Comparison of ENCODE assay signal across 9 mouse cellular contexts in genomic region chr15:99225081-99225810, GRCm38 (mm10). TPM values are rescaled to one million over a fixed set of nuclear protein-coding genes. Genes with fewer than 3 reads are reported as not detected.
DNase-seq lines count a peak whose midpoint lies in the region; ATAC-seq and TF ChIP-seq lines count a peak whose summit lies in the region.
"Had no signal": no experiment of that assay in that cellular context is flagged by ENCODE, and none has a peak within 500 bp of the region (broad histone marks: within the 10 kb centered on the region; RNA-seq: fewer than 3 reads in every experiment).

No protein-coding gene starts in this region.

- H3K9me3 ChIP-seq in lung, embryonic 14.5 days (ENCODE audit: low read depth, low read length): no peaks in the 10 kb centered on the region
- no peaks in the 10 kb centered on the region for H3K9me3 ChIP-seq in heart, embryonic 15.5 days (replicated peaks)
- H3K9me3 ChIP-seq in neural tube, embryonic 13.5 days: no peaks in the 10 kb centered on the region

- no peak overlapping the region for H3K27ac ChIP-seq in lung, embryonic 14.5 days (ENCODE audit: low read depth)
- no peak overlapping the region for H3K27ac ChIP-seq in heart, embryonic 15.5 days
- no peak overlapping the region for H3K27ac ChIP-seq in neural tube, embryonic 13.5 days (replicated peaks)

- peaks cover 87% of the 10 kb centered on the region for H3K27me3 ChIP-seq in lung, embryonic 14.5 days (ENCODE audit: insufficient read depth, low read length)
- H3K27me3 ChIP-seq in heart, embryonic 15.5 days: peaks cover 96% of the 10 kb centered on the region
- H3K27me3 ChIP-seq in neural tube, embryonic 13.5 days: peaks cover 100% of the 10 kb centered on the region

- 0 out of 2 replicates have a peak, but pooled peaks have one; percentile 22 for ATAC-seq in lung, embryonic 14.5 days (ENCODE audit: insufficient read depth)
- no peak for ATAC-seq in heart, embryonic 15.5 days (replicated peaks; ENCODE audit: insufficient number of reproducible peaks, insufficient read depth, low FRiP score, low read depth)
- 0 out of 2 replicates have a peak, but pooled peaks have one; percentile 13 for ATAC-seq in neural tube, embryonic 13.5 days (ENCODE audit: low read depth)

- peaks cover 8% of the 10 kb centered on the region; the same call in 1 of the 2 replicates for H3K4me1 ChIP-seq in lung, embryonic 14.5 days (ENCODE audit: insufficient read depth)
- peaks cover 42% of the 10 kb centered on the region for H3K4me1 ChIP-seq in heart, embryonic 15.5 days (replicated peaks)
- peaks cover 36% of the 10 kb centered on the region for H3K4me1 ChIP-seq in neural tube, embryonic 13.5 days (replicated peaks)

- intact Hi-C loops in left cerebral cortex, postnatal 10 days (cut with DNase I): no loop called here

- no peak overlapping the region for H3K9ac ChIP-seq in lung, embryonic 14.5 days
- H3K9ac ChIP-seq in heart, embryonic 15.5 days: peak overlapping the region; percentile 7; the same call in 1 of the 2 replicates
- H3K9ac ChIP-seq in neural tube, embryonic 13.5 days: 0 out of 2 replicates have a peak overlapping the region, but pooled peaks have one; percentile 45

- no peaks in the 10 kb centered on the region for H3K36me3 ChIP-seq in lung, embryonic 14.5 days (ENCODE audit: insufficient read depth)
- no peaks in the 10 kb centered on the region for H3K36me3 ChIP-seq in heart, embryonic 15.5 days
- H3K36me3 ChIP-seq in neural tube, embryonic 13.5 days: no peaks in the 10 kb centered on the region

- under 1% methylated on average over 22 of the region's 22 CpGs for WGBS in lung, embryonic 14.5 days
- 2% methylated on average over 22 of the region's 22 CpGs for WGBS in heart, embryonic 15.5 days
- WGBS in neural tube, embryonic 13.5 days: 2% methylated on average over 22 of the region's 22 CpGs

- no peak for TF ChIP-seq CTCF in lung, embryonic 14.5 days (IDR thresholded peaks at IDR 0.05; ENCODE audit: low read depth)

- peak overlapping the region; percentile 43 for H3K4me3 ChIP-seq in lung, embryonic 14.5 days (ENCODE audit: low read depth, low read length)
- H3K4me3 ChIP-seq in heart, embryonic 15.5 days: peak overlapping the region; percentile 49
- peak overlapping the region; percentile 40 for H3K4me3 ChIP-seq in neural tube, embryonic 13.5 days

- peak; percentile 65 for DNase-seq in lung, embryonic 14.5 days
- no peak for DNase-seq in lung, adult 18-20 months
- peak; percentile 31 for DNase-seq in embryo, embryonic 10 days (ENCODE audit: low spot score)
- peak; percentile 56 to 71 for DNase-seq in left cerebral cortex, postnatal 10 days (ENCODE audit: extremely low spot score in 1 of 2, low spot score in 2 of 2)
- no peak for DNase-seq in c-Kit-positive CD71-positive TER-119-positive erythroid progenitor cells, embryonic 14.5 days (ENCODE audit: low spot score)
- no peak for DNase-seq in cerebellum, adult 11 months

- H3K4me2 ChIP-seq in lung, embryonic 14.5 days: peak overlapping the region; percentile 77
- peak overlapping the region; percentile 92 for H3K4me2 ChIP-seq in heart, embryonic 15.5 days
- H3K4me2 ChIP-seq in neural tube, embryonic 13.5 days: peak overlapping the region; percentile 56

RNA-seq across cellular contexts. Expression of gene Kcnh3, which starts 0.6 kb away (rescaled TPM):
- 0.37 and 0.60 TPM in 2 replicates for polyA plus RNA-seq in lung, embryonic 14.5 days (2014; fragmentation: Nextera tagmentation; extraction: Ambion mirVana)
- 0.44 and 1.1 TPM in 2 replicates for polyA plus RNA-seq in heart, embryonic 15.5 days (2015; fragmentation: Nextera tagmentation; extraction: Ambion mirVana)
- total RNA-seq in left cerebral cortex, postnatal 10 days (2021): 100 to 1,000 TPM; 132 to 134 TPM
- polyA plus RNA-seq in neural tube, embryonic 13.5 days (2015; fragmentation: Nextera tagmentation; extraction: Ambion mirVana): 0.74 and 0.84 TPM in 2 replicates
- polyA plus RNA-seq: liver, adult 2 months had no signal

RNA-seq across cellular contexts. Expression of gene Mcrs1, which starts 26.5 kb away (rescaled TPM):
- polyA plus RNA-seq in lung, embryonic 14.5 days (2014; fragmentation: Nextera tagmentation; extraction: Ambion mirVana): 142 and 155 TPM in 2 replicates
- 134 and 159 TPM in 2 replicates for polyA plus RNA-seq in heart, embryonic 15.5 days (2015; fragmentation: Nextera tagmentation; extraction: Ambion mirVana)
- total RNA-seq in left cerebral cortex, postnatal 10 days (2021): 100 to 1,000 TPM; 116 to 127 TPM
- polyA plus RNA-seq in neural tube, embryonic 13.5 days (2015; fragmentation: Nextera tagmentation; extraction: Ambion mirVana): 168 and 181 TPM in 2 replicates

Comparison
In these comparisons a context has a peak if more than half of its experiments do, and no peak if none do; other contexts are left out.
1. DNase-seq: peak in lung, embryonic 14.5 days (single experiment), embryo, embryonic 10 days (single experiment) and left cerebral cortex, postnatal 10 days (2 of 2); none in lung, adult 18-20 months (0 of 2), c-Kit-positive CD71-positive TER-119-positive erythroid progenitor cells, embryonic 14.5 days (single experiment) and cerebellum, adult 11 months (single experiment).
2. Peak in every context shown above with its lines, with median percentiles within 50 percentile points of each other: H3K4me2 ChIP-seq and H3K4me3 ChIP-seq.